Mouse (Mus musculus) myocyte (in vitro differentiated cells): ENCODE measurements around the gene Rbms1. TPM values are rescaled to one million over a fixed set of nuclear protein-coding genes. Genes with fewer than 3 reads are reported as not detected.
A peak's percentile ranks its signal among the peaks of the same experiment; 100 is the strongest.

Source experiments
- H3K27me3 ChIP-seq: one replicate; pipeline ENCODE4 v1.6.1; 2011; ENCODE audit not compliant: control insufficient read depth, insufficient read depth, insufficient read length
- H3K36me3 ChIP-seq: one replicate; pipeline ENCODE4 v1.6.1; 2011; ENCODE audit not compliant: control insufficient read depth, insufficient read depth
- H3K4me2 ChIP-seq: one replicate; pipeline ENCODE4 v1.6.1; 2011; ENCODE audit warnings: low read depth, control low read depth
- H3K4me3 ChIP-seq: one replicate; pipeline ENCODE4 v1.5.1; 2011; ENCODE audit warnings: mild to moderate bottlenecking, control low read depth, moderate library complexity
- H3K79me2 ChIP-seq: one replicate; pipeline ENCODE4 v1.6.1; 2011; ENCODE audit not compliant: control insufficient read depth, insufficient read depth
- H3ac ChIP-seq: one replicate; pipeline ENCODE4 v1.6.1; 2011; ENCODE audit not compliant: control insufficient read depth, insufficient read length
- CEBPB ChIP-seq: IDR thresholded peaks from 2 replicates; pipeline ENCODE4 v1.6.1; 2011; ENCODE audit warnings: mild to moderate bottlenecking, moderate library complexity; ENCODE audit not compliant: poor library complexity, insufficient read depth, severe bottlenecking
- E2F4 ChIP-seq: IDR thresholded peaks from one replicate; pipeline ENCODE4 v1.6.1; 2011; ENCODE audit warnings: mild to moderate bottlenecking, control low read depth, moderate library complexity; ENCODE audit not compliant: insufficient read depth
- MAX ChIP-seq: IDR thresholded peaks from one replicate; pipeline ENCODE4 v1.6.1; 2011; ENCODE audit warnings: low read depth, mild to moderate bottlenecking, control low read depth
- MYOD1 ChIP-seq, 3 experiments: IDR thresholded peaks; one replicate each; pipeline ENCODE4 v1.6.1; 2011; ENCODE audit warnings: control low read depth in 2 of 3, low read depth in 2 of 3, mild to moderate bottlenecking in 2 of 3, moderate library complexity in 1 of 3; ENCODE audit not compliant: insufficient read length in 2 of 3, control insufficient read depth in 1 of 3
- MYOG ChIP-seq, 3 experiments: IDR thresholded peaks; one replicate each; pipeline ENCODE4 v1.6.1; 2011; ENCODE audit warnings: control low read depth in 2 of 3, low read depth in 2 of 3, mild to moderate bottlenecking in 2 of 3; ENCODE audit not compliant: insufficient read length in 2 of 3, control insufficient read depth in 1 of 3, insufficient read depth in 1 of 3
- POLR2A ChIP-seq: IDR thresholded peaks from one replicate; pipeline ENCODE4 v1.6.1; 2011; ENCODE audit warnings: low read depth, mild to moderate bottlenecking, control low read depth, moderate library complexity; ENCODE audit not compliant: insufficient read length
- POLR2AphosphoS2 ChIP-seq: IDR thresholded peaks from one replicate; pipeline ENCODE4 v1.6.1; 2011; ENCODE audit warnings: low read depth, control low read depth; ENCODE audit not compliant: insufficient read length
- REST ChIP-seq: IDR thresholded peaks from one replicate; pipeline ENCODE4 v1.6.1; 2011; ENCODE audit warnings: mild to moderate bottlenecking, control low read depth, moderate library complexity; ENCODE audit not compliant: insufficient read depth, insufficient read length
- SRF ChIP-seq: IDR thresholded peaks from one replicate; pipeline ENCODE4 v1.6.1; 2011; ENCODE audit warnings: low read depth; ENCODE audit not compliant: control insufficient read depth, insufficient read length
- TCF12 ChIP-seq: IDR thresholded peaks from one replicate; pipeline ENCODE4 v1.6.1; 2011; ENCODE audit warnings: mild to moderate bottlenecking, control low read depth; ENCODE audit not compliant: poor library complexity, insufficient read depth, severe bottlenecking
- TCF3 ChIP-seq: IDR thresholded peaks from one replicate; pipeline ENCODE4 v1.6.1; 2011; ENCODE audit warnings: low read depth, control low read depth; ENCODE audit not compliant: insufficient read length
- USF1 ChIP-seq: IDR thresholded peaks from one replicate; pipeline ENCODE4 v1.6.1; 2011; ENCODE audit warnings: low read depth, mild to moderate bottlenecking, control low read depth, moderate library complexity
- polyA plus RNA-seq: library from polyadenylated mRNA; unstranded; fragments of >200 nt; fragmentation: generic; extraction: Trizol; gene quantifications from one replicate; pipeline ENCODE4 v1.2.1, GENCODE M21; 2012; ENCODE audit warnings: missing spikeins

Rbms1 gene
- polyA plus RNA-seq, 1 experiment: 34.8 TPM

GRCm38 (mm10) chr2:60714475-60714874 is 248.5 kb downstream of the Rbms1 start:
- no peak for TF ChIP-seq USF1
- TF ChIP-seq E2F4: no peak
- no peak for TF ChIP-seq POLR2AphosphoS2
- no peak for TF ChIP-seq MYOD1 (IDR thresholded peaks at IDR 0.05; ENCODE audit: control insufficient read depth in 1 of 3, insufficient read length in 2 of 3, low read depth in 2 of 3)
- TF ChIP-seq REST: no peak
- no peak for TF ChIP-seq TCF12
- no peak for TF ChIP-seq POLR2A
- TF ChIP-seq MYOG (IDR thresholded peaks at IDR 0.05; ENCODE audit: control insufficient read depth in 1 of 3, insufficient read depth in 1 of 3, insufficient read length in 2 of 3, low read depth in 2 of 3): no peak
- no peak for TF ChIP-seq SRF
- TF ChIP-seq MAX: no peak
- TF ChIP-seq TCF3: no peak
- TF ChIP-seq CEBPB: no peak
- no peaks in the 10 kb centered on the region for H3K36me3 ChIP-seq
- H3K79me2 ChIP-seq: no peaks in the 10 kb centered on the region
- no peak overlapping the region for H3ac ChIP-seq
- H3K4me3 ChIP-seq: no peak overlapping the region
- no peak overlapping the region for H3K4me2 ChIP-seq
- no peaks in the 10 kb centered on the region for H3K27me3 ChIP-seq

DNA sequence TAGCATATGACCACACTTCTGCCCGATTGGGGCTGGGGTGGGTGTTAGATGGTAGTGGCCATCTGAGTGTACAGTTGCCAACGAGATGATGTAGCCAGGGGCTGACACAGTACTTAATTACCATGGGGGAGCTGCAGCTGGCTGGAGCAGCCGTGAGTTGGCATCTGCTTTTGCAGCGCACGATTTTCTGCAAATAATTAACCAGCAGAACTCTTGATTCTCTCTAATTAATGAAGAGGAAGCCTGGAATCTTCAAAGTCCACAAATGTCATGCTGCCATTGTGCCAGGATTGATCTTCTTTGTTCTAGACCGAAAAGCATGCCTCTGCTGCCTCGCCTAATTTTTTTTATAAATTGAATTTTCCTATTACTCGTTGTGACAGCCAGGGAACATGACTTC is 249.1 kb downstream of the Rbms1 start:
- TF ChIP-seq POLR2A: no peak
- TF ChIP-seq CEBPB: no peak
- no peak for TF ChIP-seq E2F4
- no peak for TF ChIP-seq SRF
- no peak for TF ChIP-seq REST
- TF ChIP-seq MAX: no peak
- no peak for TF ChIP-seq MYOD1 (IDR thresholded peaks at IDR 0.05; ENCODE audit: control insufficient read depth in 1 of 3, insufficient read length in 2 of 3, low read depth in 2 of 3)
- no peaks in the 10 kb centered on the region for H3K27me3 ChIP-seq
- no peak overlapping the region for H3K4me3 ChIP-seq
- no peaks in the 10 kb centered on the region for H3K79me2 ChIP-seq
- H3K4me2 ChIP-seq: no peak overlapping the region
- H3ac ChIP-seq: no peak overlapping the region
- no peaks in the 10 kb centered on the region for H3K36me3 ChIP-seq

DNA sequence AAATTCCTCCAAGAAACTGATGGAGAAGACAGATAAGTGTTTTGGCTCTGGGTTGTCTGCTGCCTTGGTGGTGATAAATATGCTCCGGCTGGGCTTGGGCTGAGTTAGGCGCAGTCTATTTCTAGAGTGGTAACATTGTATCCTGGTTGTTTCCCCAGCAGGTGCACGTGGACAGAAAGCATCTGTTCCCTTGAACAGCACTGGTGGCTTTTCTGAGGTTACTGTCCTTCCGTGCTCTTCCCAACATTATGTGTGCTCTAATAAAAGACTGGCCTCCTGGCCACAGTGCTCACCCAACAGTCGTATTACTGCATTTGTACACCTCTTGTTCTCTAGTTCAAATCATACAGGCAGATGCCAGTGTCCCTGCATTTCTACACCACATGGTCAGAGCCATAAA is 250.1 kb downstream of the Rbms1 start:
- Histone ChIP-seq H3K79me2 (no peaks in the 10 kb centered on the region), H3ac (no peak overlapping the region), H3K36me3 (no peaks in the 10 kb centered on the region), H3K27me3 (no peaks in the 10 kb centered on the region), H3K4me2 (no peak overlapping the region), H3K4me3 (no peak overlapping the region)
- TF ChIP-seq POLR2A (no peak), MYOD1 (IDR thresholded peaks at IDR 0.05; ENCODE audit: control insufficient read depth in 1 of 3, insufficient read length in 2 of 3, low read depth in 2 of 3) (peak; percentile 60 to 92 (median 80)), MAX (no peak), TCF12 (peak; percentile 91), REST (no peak), SRF (no peak), POLR2AphosphoS2 (no peak), E2F4 (no peak), TCF3 (peak; percentile 76), MYOG (IDR thresholded peaks at IDR 0.05; ENCODE audit: control insufficient read depth in 1 of 3, insufficient read depth in 1 of 3, insufficient read length in 2 of 3, low read depth in 2 of 3) (peak in 2 of 3 experiments; percentile 78 to 83), CEBPB (no peak)

DNA sequence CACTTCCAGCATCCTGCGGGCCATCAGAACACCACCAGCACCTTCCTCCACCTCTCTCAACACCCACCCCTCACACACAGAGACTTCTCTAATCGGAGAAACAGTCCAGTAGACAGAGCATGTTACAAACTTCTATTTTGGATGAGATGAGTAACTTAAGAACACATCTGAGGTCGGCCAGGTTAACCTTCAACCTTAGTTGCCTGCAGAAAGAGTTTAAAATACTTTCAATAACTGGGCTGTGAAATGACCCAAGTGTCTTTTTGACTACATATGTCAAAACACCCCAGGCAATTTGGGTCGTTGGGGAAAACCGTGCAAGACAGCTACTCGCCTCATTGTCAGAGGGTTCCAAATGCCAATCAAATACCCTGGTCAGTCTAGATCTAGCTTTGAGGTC is 250.5 kb downstream of the Rbms1 start:
- no peak for TF ChIP-seq E2F4
- TF ChIP-seq USF1: no peak
- no peak for TF ChIP-seq REST
- Histone ChIP-seq H3K79me2 (no peaks in the 10 kb centered on the region), H3K27me3 (no peaks in the 10 kb centered on the region), H3K4me2 (no peak overlapping the region), H3ac (no peak overlapping the region), H3K4me3 (no peak overlapping the region), H3K36me3 (no peaks in the 10 kb centered on the region)

- Histone ChIP-seq H3ac (no peak overlapping the region), H3K4me3 (no peak overlapping the region), H3K36me3 (no peaks in the 10 kb centered on the region), H3K4me2 (no peak overlapping the region), H3K79me2 (no peaks in the 10 kb centered on the region), H3K27me3 (no peaks in the 10 kb centered on the region)
- TF ChIP-seq TCF12 (no peak), MYOG (IDR thresholded peaks at IDR 0.05; ENCODE audit: control insufficient read depth in 1 of 3, insufficient read depth in 1 of 3, insufficient read length in 2 of 3, low read depth in 2 of 3) (peak in 1 of 3 experiments; percentile 28)
These were observed 251.7 kb downstream of the Rbms1 start for GRCm38 (mm10) chr2:60711098-60711880.
